In the genomic region with DNA sequence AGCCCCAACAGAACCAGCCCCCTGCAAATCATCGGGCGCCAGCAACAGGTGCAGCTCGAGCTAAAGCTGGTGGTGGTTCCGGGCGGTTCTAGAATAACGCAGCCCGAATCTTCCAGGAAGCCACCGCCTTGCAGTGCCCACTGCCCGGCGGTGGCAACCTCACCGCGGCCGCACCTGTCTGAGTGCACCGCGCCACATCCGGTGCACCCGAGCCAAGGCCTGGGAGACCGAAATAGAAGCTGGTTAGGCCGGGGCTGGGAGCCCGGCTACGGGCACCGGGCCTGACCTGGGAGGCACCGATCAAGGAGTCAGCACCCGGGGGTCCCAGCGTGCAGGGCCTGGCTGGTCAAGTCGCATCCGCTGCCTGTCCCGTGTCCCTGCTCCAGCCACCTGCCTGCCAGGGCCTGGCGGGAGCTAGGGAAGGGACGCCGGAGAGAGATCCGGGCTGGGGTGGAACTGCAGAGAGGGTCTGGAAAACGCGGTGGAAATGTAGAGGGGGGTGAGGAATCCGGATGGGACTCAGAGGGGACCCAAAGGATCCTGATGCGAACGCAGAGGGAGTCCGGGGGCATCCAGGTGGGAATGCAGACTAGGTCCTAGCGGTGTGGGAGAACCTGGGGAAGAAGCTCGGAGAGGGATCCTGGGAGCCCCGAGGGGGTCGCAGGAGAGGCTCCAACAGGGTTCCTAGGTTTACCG, we compare ENCODE assay signal across 7 mouse cellular contexts. TPM values are rescaled to one million over a fixed set of nuclear protein-coding genes. Genes with fewer than 3 reads are reported as not detected.
A peak's percentile ranks its signal among the peaks of the same experiment; 100 is the strongest.
DNase-seq lines count a peak whose midpoint lies in the region; ATAC-seq and TF ChIP-seq lines count a peak whose summit lies in the region.

No protein-coding gene starts in this region.

- WGBS in forebrain, embryonic 10.5 days = 2% methylated on average over 43 of the region's 43 CpGs
- 3% methylated on average over 40 of the region's 43 CpGs for WGBS in limb, embryonic 11.5 days
- 2% methylated on average over 43 of the region's 43 CpGs for WGBS in midbrain, embryonic 10.5 days

- no peak for TF ChIP-seq CTCF in MEL (IDR thresholded peaks at IDR 0.05 in 2 of 3, conservative IDR thresholded peaks at IDR 0.05 in 1 of 3; ENCODE audit: control insufficient read depth in 1 of 3, insufficient read depth in 1 of 3, low read depth in 2 of 3, low read length in 3 of 3, poor library complexity in 1 of 3, severe bottlenecking in 1 of 3)

- H3K9ac ChIP-seq in MEL (ENCODE audit: control insufficient read depth, low read depth, low read length, poor library complexity, severe bottlenecking) = peak overlapping the region; percentile 78
- H3K9ac ChIP-seq in limb, embryonic 11.5 days (ENCODE audit: low read length) = peak overlapping the region; percentile 75

- ATAC-seq in limb, embryonic 11.5 days (ENCODE audit: insufficient number of reproducible peaks, low FRiP score, low TSS enrichment, low read depth) = peak; percentile 45; the same call in 1 of the 2 replicates

- H3K9me3 ChIP-seq in MEL (replicated peaks; ENCODE audit: insufficient read depth, low read length) = no peaks in the 10 kb centered on the region
- H3K9me3 ChIP-seq in forebrain, embryonic 10.5 days = no peaks in the 10 kb centered on the region
- no peaks in the 10 kb centered on the region for H3K9me3 ChIP-seq in limb, embryonic 11.5 days (ENCODE audit: control insufficient read depth, low read length)
- no peaks in the 10 kb centered on the region for H3K9me3 ChIP-seq in midbrain, embryonic 10.5 days (replicated peaks)

- TF ChIP-seq POLR2A in MEL (IDR thresholded peaks at IDR 0.05; ENCODE audit: control insufficient read depth in 1 of 2, insufficient read depth in 1 of 2, low read depth in 1 of 2, low read length in 2 of 2, poor library complexity in 1 of 2) = no peak

- H3K4me1 ChIP-seq in MEL (ENCODE audit: control insufficient read depth in 1 of 2, insufficient read depth in 2 of 2, low read length in 2 of 2) = peaks cover 0 to 10% of the 10 kb centered on the region in 2 experiments; a peak in 2 of 4 replicates
- H3K4me1 ChIP-seq in forebrain, embryonic 10.5 days = peaks cover 30% of the 10 kb centered on the region
- peaks cover 8% of the 10 kb centered on the region; the same call in 1 of the 2 replicates for H3K4me1 ChIP-seq in limb, embryonic 11.5 days (ENCODE audit: control insufficient read depth, insufficient read depth, low read length)
- peaks cover 29% of the 10 kb centered on the region for H3K4me1 ChIP-seq in midbrain, embryonic 10.5 days

- H3K36me3 ChIP-seq in MEL (ENCODE audit: control insufficient read depth in 1 of 2, insufficient read depth in 2 of 2, low read length in 2 of 2) = peaks cover 0 to 2% of the 10 kb centered on the region in 2 experiments; a peak in 1 of 4 replicates
- H3K36me3 ChIP-seq in forebrain, embryonic 10.5 days (replicated peaks) = no peaks in the 10 kb centered on the region
- no peaks in the 10 kb centered on the region for H3K36me3 ChIP-seq in limb, embryonic 11.5 days (ENCODE audit: control insufficient read depth, insufficient read depth, low read length)
- H3K36me3 ChIP-seq in midbrain, embryonic 10.5 days = no peaks in the 10 kb centered on the region

- H3K27me3 ChIP-seq in MEL (ENCODE audit: control insufficient read depth in 1 of 2, insufficient read depth in 2 of 2, low read length in 2 of 2) = no peaks in the 10 kb centered on the region
- H3K27me3 ChIP-seq in forebrain, embryonic 10.5 days (ENCODE audit: poor library complexity, severe bottlenecking) = peaks cover 53% of the 10 kb centered on the region
- H3K27me3 ChIP-seq in limb, embryonic 11.5 days (ENCODE audit: control insufficient read depth, insufficient read depth, low read length) = peaks cover 18% of the 10 kb centered on the region
- H3K27me3 ChIP-seq in midbrain, embryonic 10.5 days (ENCODE audit: low read depth, poor library complexity, severe bottlenecking) = peaks cover 51% of the 10 kb centered on the region

- peak overlapping the region; percentile 88 to 100 for H3K4me3 ChIP-seq in MEL (ENCODE audit: control insufficient read depth in 1 of 2, insufficient read depth in 1 of 2, low read depth in 2 of 2, low read length in 2 of 2)
- H3K4me3 ChIP-seq in forebrain, embryonic 10.5 days = peak overlapping the region; percentile 89
- peak overlapping the region; percentile 80 for H3K4me3 ChIP-seq in limb, embryonic 11.5 days (ENCODE audit: low read depth, low read length)
- peak overlapping the region; percentile 91 for H3K4me3 ChIP-seq in midbrain, embryonic 10.5 days

- no peak for TF ChIP-seq RAD21 in MEL (IDR thresholded peaks at IDR 0.05; ENCODE audit: low read depth, low read length)

- H3K4me2 ChIP-seq in limb, embryonic 11.5 days (ENCODE audit: low read depth, severe bottlenecking) = peak overlapping the region; percentile 99

- intact Hi-C loops in heart, postnatal 36 days (cut with DNase I) = loop anchor here (2.0 to 5.0 kb wide), 2 partner anchors 20 to 61 kb away; no protein-coding TSS in a partner anchor

- no peak for TF ChIP-seq EP300 in MEL (IDR thresholded peaks at IDR 0.05; ENCODE audit: low read depth in 1 of 2, low read length in 2 of 2)

- H3K27ac ChIP-seq in MEL (ENCODE audit: control insufficient read depth, low read depth, low read length) = no peak overlapping the region
- H3K27ac ChIP-seq in forebrain, embryonic 10.5 days = peak overlapping the region; percentile 87
- no peak overlapping the region for H3K27ac ChIP-seq in limb, embryonic 11.5 days (replicated peaks; ENCODE audit: low read depth, low read length)
- peak overlapping the region; percentile 85 for H3K27ac ChIP-seq in midbrain, embryonic 10.5 days (replicated peaks)

- DNase-seq in MEL (ENCODE audit: low read depth, low spot score) = peak; percentile 52
- DNase-seq in adrenal gland, postnatal 36 days = peak; percentile 26 to 51
- peak; percentile 54 for DNase-seq in forebrain, embryonic 10.5 days (ENCODE audit: extremely low spot score, low spot score)
- peak; percentile 49 to 65 for DNase-seq in heart, postnatal 36 days
- peak; percentile 64 for DNase-seq in limb, embryonic 11.5 days (ENCODE audit: low spot score)
- peak; percentile 62 for DNase-seq in midbrain, embryonic 10.5 days (ENCODE audit: low spot score)
- DNase-seq in spleen, postnatal 36 days (ENCODE audit: low spot score in 2 of 2) = peak; percentile 79 to 80

- H3K79me2 ChIP-seq in MEL (ENCODE audit: control insufficient read depth, insufficient read depth, low read length, poor library complexity) = peaks cover 11% of the 10 kb centered on the region

TF ChIP-seq in MEL, 35 proteins besides CTCF, POLR2A, EP300 and RAD21:
- TF ChIP-seq USF1 (IDR thresholded peaks at IDR 0.05; ENCODE audit: low read depth, low read length) (no peak), TCF12 (IDR thresholded peaks at IDR 0.05; ENCODE audit: low read depth, low read length) (0 out of 2 replicates have a peak, but pooled peaks have one; percentile 10), SIN3A (IDR thresholded peaks at IDR 0.05; ENCODE audit: low read length) (peak; percentile 67), ZNF384 (IDR thresholded peaks at IDR 0.05; ENCODE audit: low read depth, low read length) (no peak), UBTF (IDR thresholded peaks at IDR 0.05; ENCODE audit: borderline replicate concordance, insufficient read depth, low read depth, low read length) (0 out of 2 replicates have a peak, but pooled peaks have one; percentile 87), CHD1 (IDR thresholded peaks at IDR 0.05; ENCODE audit: low read depth, low read length) (no peak), POLR2AphosphoS2 (IDR thresholded peaks at IDR 0.05; ENCODE audit: low read length) (no peak), NRF1 (IDR thresholded peaks at IDR 0.05; ENCODE audit: insufficient read depth, low read depth, low read length, poor library complexity, severe bottlenecking) (no peak), NELFE (IDR thresholded peaks at IDR 0.05; ENCODE audit: low read depth, low read length) (0 out of 2 replicates have a peak, but pooled peaks have one; percentile 7), MAX (IDR thresholded peaks at IDR 0.05; ENCODE audit: low read length) (no peak)

RNA-seq across cellular contexts. Expression of a gene that starts 0.7 kb away (rescaled TPM):
- 6.9 and 8.2 TPM in 2 replicates for total RNA-seq in MEL (2012; rRNA removed)
- 10 to 100 TPM in 1 of 2 experiments, not detected in 1; 20.3 TPM for polyA plus RNA-seq in MEL (2012; ENCODE audit: insufficient read depth in 1 of 2, insufficient read length in 2 of 2, low read depth in 1 of 2, low replicate concordance in 2 of 2, missing spikeins in 1 of 2)
- total RNA-seq in adrenal gland, postnatal 36 days (2021) = 10 to 100 TPM; 12.4 to 15.7 TPM
- 8.0 and 8.4 TPM in 2 replicates for polyA plus RNA-seq in forebrain, embryonic 10.5 days (2016; fragmentation: Nextera tagmentation; extraction: Ambion mirVana)
- total RNA-seq in heart, postnatal 36 days (2021) = 10 to 100 TPM; 69.8 to 77.5 TPM
- polyA plus RNA-seq in limb, embryonic 11.5 days (2014; fragmentation: Nextera tagmentation; extraction: Ambion mirVana) = 5.1 and 5.3 TPM in 2 replicates
- polyA plus RNA-seq in midbrain, embryonic 10.5 days (2016; fragmentation: Nextera tagmentation; extraction: Ambion mirVana) = 5.6 and 5.9 TPM in 2 replicates

RNA-seq across cellular contexts. Expression of a gene that starts 53.6 kb away (rescaled TPM):
- 7.2 and 9.2 TPM in 2 replicates for total RNA-seq in MEL (2012; rRNA removed)
- polyA plus RNA-seq in MEL (2012; ENCODE audit: insufficient read depth in 1 of 2, insufficient read length in 2 of 2, low read depth in 1 of 2, low replicate concordance in 2 of 2, missing spikeins in 1 of 2) = 10 to 100 TPM in 1 of 2 experiments, not detected in 1; 11.0 TPM
- total RNA-seq in adrenal gland, postnatal 36 days (2021) = 10 to 100 TPM; 71.8 to 72.5 TPM
- 102 and 107 TPM in 2 replicates for polyA plus RNA-seq in forebrain, embryonic 10.5 days (2016; fragmentation: Nextera tagmentation; extraction: Ambion mirVana)
- total RNA-seq in heart, postnatal 36 days (2021) = 10 to 100 TPM in 1 of 2 experiments, 1 to 10 TPM in 1; 9.5 to 10.7 TPM
- polyA plus RNA-seq in limb, embryonic 11.5 days (2014; fragmentation: Nextera tagmentation; extraction: Ambion mirVana) = 20.5 and 20.7 TPM in 2 replicates
- polyA plus RNA-seq in midbrain, embryonic 10.5 days (2016; fragmentation: Nextera tagmentation; extraction: Ambion mirVana) = 192 and 243 TPM in 2 replicates

Comparison
In these comparisons a context has a peak if more than half of its experiments do, and no peak if none do; other contexts are left out.
1. H3K27ac ChIP-seq: peak in forebrain, embryonic 10.5 days (single experiment) and midbrain, embryonic 10.5 days (single experiment); none in MEL (single experiment) and limb, embryonic 11.5 days (single experiment).
2. Peak in every context shown above with its lines, with median percentiles within 50 percentile points of each other: DNase-seq and H3K4me3 ChIP-seq.